Mouse (Mus musculus): ENCODE data around the gene Pagr1b.

GRCm38 (mm10) chr7:126996449-126996848, 19.8 kb downstream of the Pagr1b start:
- no peak for TF ChIP-seq POLR2A (IDR thresholded peaks at IDR 0.05; ENCODE audit: borderline replicate concordance, low read depth, low read length)
- no peak for TF ChIP-seq CTCF (IDR thresholded peaks at IDR 0.05; ENCODE audit: low read depth, low read length)

Data from bone marrow macrophage, adult 2 months (primary cell).